Mouse (Mus musculus): ENCODE measurements around the gene Nup93. TPM values are rescaled to one million over a fixed set of nuclear protein-coding genes. Genes with fewer than 3 reads are reported as not detected.

Gene Nup93
- polyA plus RNA-seq, 1 experiment = 5.4 TPM

GRCm38 (mm10) chr8:94278295-94278694, 63.9 kb downstream of the Nup93 start:
- no peaks in the 10 kb centered on the region for H3K27me3 ChIP-seq (ENCODE audit: control insufficient read depth, insufficient read depth, low read length)
- whole genome bisulfite sequencing = 80% methylated on average over 6 of the region's 6 CpGs
- no peaks in the 10 kb centered on the region for H3K36me3 ChIP-seq (ENCODE audit: control insufficient read depth, insufficient read depth, low read length)
- H3K27ac ChIP-seq (ENCODE audit: insufficient read depth, low read depth, low read length) = no peak overlapping the region
- TF ChIP-seq CTCF (IDR thresholded peaks at IDR 0.05; ENCODE audit: extremely low read depth, insufficient read length, insufficient replicate concordance, low read depth, low read length) (no peak), POLR2A (IDR thresholded peaks at IDR 0.05; ENCODE audit: low read depth, low read length) (no peak)
- no peaks in the 10 kb centered on the region for H3K4me1 ChIP-seq (ENCODE audit: control insufficient read depth, insufficient read depth, insufficient read length, low read length)
- no peak overlapping the region for H3K4me3 ChIP-seq (ENCODE audit: low read depth, low read length)

DNA sequence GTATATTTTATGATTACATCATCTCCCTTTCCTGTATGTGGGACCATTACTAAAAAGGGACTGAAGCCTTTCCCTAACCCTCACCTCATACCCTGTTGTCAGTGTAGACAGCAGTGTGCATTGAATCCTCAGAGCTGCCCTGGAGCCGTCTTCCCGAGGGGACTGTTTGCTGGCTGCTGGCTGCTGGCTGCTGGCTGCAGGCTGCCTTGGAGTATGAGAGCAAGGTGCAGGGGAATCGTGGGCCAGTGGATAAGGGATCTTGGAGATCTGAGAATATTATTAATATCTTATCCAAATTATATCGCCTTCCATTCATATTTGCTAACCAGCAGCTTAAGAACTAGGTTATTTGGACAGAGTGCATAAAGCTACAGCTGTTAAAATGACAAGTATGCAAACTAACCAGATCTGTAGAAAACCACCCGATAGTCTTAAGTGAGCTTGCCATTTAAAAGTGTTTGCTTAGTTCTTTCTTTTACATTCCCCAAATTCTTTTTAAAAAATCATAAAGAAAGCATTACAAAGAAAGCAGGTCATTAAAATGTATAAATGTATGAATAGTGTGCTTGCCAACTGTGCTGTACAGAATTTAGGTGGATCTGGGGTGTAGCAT, 65.7 kb downstream of the Nup93 start:
- 78% methylated on average over 5 of the region's 5 CpGs for WGBS
- Histone ChIP-seq H3K4me1 (ENCODE audit: control insufficient read depth, insufficient read depth, insufficient read length, low read length) (no peaks in the 10 kb centered on the region), H3K27ac (ENCODE audit: insufficient read depth, low read depth, low read length) (no peak overlapping the region), H3K27me3 (ENCODE audit: control insufficient read depth, insufficient read depth, low read length) (no peaks in the 10 kb centered on the region), H3K4me3 (ENCODE audit: low read depth, low read length) (no peak overlapping the region), H3K36me3 (ENCODE audit: control insufficient read depth, insufficient read depth, low read length) (peaks cover 1% of the 10 kb centered on the region; the same call in 1 of the 2 replicates)
- TF ChIP-seq CTCF (IDR thresholded peaks at IDR 0.05; ENCODE audit: extremely low read depth, insufficient read length, insufficient replicate concordance, low read depth, low read length) = no peak
- no peak for TF ChIP-seq POLR2A (IDR thresholded peaks at IDR 0.05; ENCODE audit: low read depth, low read length)

DNA sequence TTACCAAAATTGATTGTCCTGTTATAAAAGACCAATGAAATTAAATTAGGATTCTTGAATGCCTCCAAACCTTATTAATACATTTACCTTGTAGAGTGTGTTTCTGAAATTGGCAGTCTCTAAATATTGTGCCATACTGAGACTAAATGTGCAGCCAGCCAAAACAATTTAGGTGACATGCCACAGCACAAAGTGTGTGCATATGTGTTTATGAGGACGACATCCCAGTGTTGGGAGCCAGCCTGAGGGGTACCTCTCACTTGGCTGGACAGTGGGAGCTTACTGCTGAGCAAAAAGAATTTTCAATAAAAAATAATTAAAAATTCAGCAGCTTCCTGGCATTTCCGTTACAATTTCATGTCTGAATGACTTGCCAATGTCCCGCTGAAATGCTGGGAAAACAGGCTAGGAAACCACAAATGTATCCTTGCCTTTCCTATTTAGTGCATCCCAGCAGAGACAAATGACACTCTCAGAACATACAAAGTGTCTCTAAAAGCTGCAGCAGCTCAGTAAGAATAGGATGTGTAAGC, 68.2 kb downstream of the Nup93 start:
- H3K27ac ChIP-seq (ENCODE audit: insufficient read depth, low read depth, low read length) = no peak overlapping the region
- H3K36me3 ChIP-seq (ENCODE audit: control insufficient read depth, insufficient read depth, low read length) = peaks cover 4% of the 10 kb centered on the region; the same call in 1 of the 2 replicates
- no peaks in the 10 kb centered on the region for H3K4me1 ChIP-seq (ENCODE audit: control insufficient read depth, insufficient read depth, insufficient read length, low read length)
- WGBS = 96% methylated on average over 3 of the region's 3 CpGs
- no peak overlapping the region for H3K4me3 ChIP-seq (ENCODE audit: low read depth, low read length)
- TF ChIP-seq POLR2A (IDR thresholded peaks at IDR 0.05; ENCODE audit: low read depth, low read length) (no peak), CTCF (IDR thresholded peaks at IDR 0.05; ENCODE audit: extremely low read depth, insufficient read length, insufficient replicate concordance, low read depth, low read length) (no peak)
- H3K27me3 ChIP-seq (ENCODE audit: control insufficient read depth, insufficient read depth, low read length) = no peaks in the 10 kb centered on the region

DNA sequence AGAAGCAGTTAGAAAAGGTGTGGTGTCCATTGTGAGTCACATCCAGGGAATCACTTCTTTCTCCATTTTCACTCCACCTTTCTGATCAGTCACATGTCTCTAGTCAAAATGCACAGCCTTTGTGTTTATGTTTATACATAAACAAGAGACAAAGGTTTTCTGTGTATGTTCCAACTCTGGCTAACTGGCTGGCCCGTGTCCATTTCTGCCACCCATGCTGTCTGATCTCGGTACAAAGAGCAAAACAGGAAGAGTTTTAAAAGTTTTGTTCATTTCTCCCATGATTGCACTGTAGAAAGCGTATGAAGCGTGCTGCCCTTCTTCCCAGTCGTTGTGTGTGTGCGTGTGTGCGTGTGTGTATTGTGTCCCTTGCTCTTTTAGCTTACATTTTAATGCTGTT, 69.8 kb downstream of the Nup93 start:
- WGBS = 79% methylated on average over 7 of the region's 7 CpGs
- Histone ChIP-seq H3K36me3 (ENCODE audit: control insufficient read depth, insufficient read depth, low read length) (peaks cover 4% of the 10 kb centered on the region; the same call in 1 of the 2 replicates), H3K27me3 (ENCODE audit: control insufficient read depth, insufficient read depth, low read length) (no peaks in the 10 kb centered on the region), H3K4me1 (ENCODE audit: control insufficient read depth, insufficient read depth, insufficient read length, low read length) (no peaks in the 10 kb centered on the region), H3K4me3 (ENCODE audit: low read depth, low read length) (no peak overlapping the region), H3K27ac (ENCODE audit: insufficient read depth, low read depth, low read length) (no peak overlapping the region)
- no peak for TF ChIP-seq POLR2A (IDR thresholded peaks at IDR 0.05; ENCODE audit: low read depth, low read length)
- TF ChIP-seq CTCF (IDR thresholded peaks at IDR 0.05; ENCODE audit: extremely low read depth, insufficient read length, insufficient replicate concordance, low read depth, low read length) = no peak

DNA sequence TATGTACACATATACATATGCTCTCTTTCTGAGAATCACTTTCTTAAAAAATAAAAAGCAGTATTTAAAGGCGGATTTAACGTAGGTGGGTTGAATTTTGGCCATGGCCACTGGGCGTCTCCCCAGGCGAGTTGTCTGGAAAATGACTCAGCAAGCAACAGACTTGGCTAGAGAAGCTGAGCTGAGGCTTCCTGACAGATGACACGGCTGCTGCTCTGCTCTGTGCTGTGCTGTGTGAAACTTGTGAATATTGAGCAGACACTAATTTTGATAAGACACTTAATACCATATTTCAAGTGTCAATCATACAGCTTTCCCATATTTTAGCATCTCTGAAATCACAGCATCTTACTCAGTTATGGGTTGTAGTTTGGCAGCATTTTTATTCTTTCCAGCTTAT, 76.2 kb downstream of the Nup93 start:
- no peak overlapping the region for H3K27ac ChIP-seq (ENCODE audit: insufficient read depth, low read depth, low read length)
- H3K27me3 ChIP-seq (ENCODE audit: control insufficient read depth, insufficient read depth, low read length) = no peaks in the 10 kb centered on the region
- H3K4me1 ChIP-seq (ENCODE audit: control insufficient read depth, insufficient read depth, insufficient read length, low read length) = no peaks in the 10 kb centered on the region
- H3K4me3 ChIP-seq (ENCODE audit: low read depth, low read length) = no peak overlapping the region
- H3K36me3 ChIP-seq (ENCODE audit: control insufficient read depth, insufficient read depth, low read length) = peaks cover 8% of the 10 kb centered on the region
- WGBS = 88% methylated on average over 5 of the region's 5 CpGs
- TF ChIP-seq POLR2A (IDR thresholded peaks at IDR 0.05; ENCODE audit: low read depth, low read length) = no peak
- TF ChIP-seq CTCF (IDR thresholded peaks at IDR 0.05; ENCODE audit: extremely low read depth, insufficient read length, insufficient replicate concordance, low read depth, low read length) = no peak

GRCm38 (mm10) chr8:94292072-94292471, 77.7 kb downstream of the Nup93 start:
- Histone ChIP-seq H3K4me1 (ENCODE audit: control insufficient read depth, insufficient read depth, insufficient read length, low read length) (no peaks in the 10 kb centered on the region), H3K27me3 (ENCODE audit: control insufficient read depth, insufficient read depth, low read length) (no peaks in the 10 kb centered on the region), H3K36me3 (ENCODE audit: control insufficient read depth, insufficient read depth, low read length) (peaks cover 8% of the 10 kb centered on the region), H3K27ac (ENCODE audit: insufficient read depth, low read depth, low read length) (no peak overlapping the region), H3K4me3 (ENCODE audit: low read depth, low read length) (no peak overlapping the region)
- 76% methylated on average over 6 of the region's 6 CpGs for WGBS
- TF ChIP-seq POLR2A (IDR thresholded peaks at IDR 0.05; ENCODE audit: low read depth, low read length) (no peak), CTCF (IDR thresholded peaks at IDR 0.05; ENCODE audit: extremely low read depth, insufficient read length, insufficient replicate concordance, low read depth, low read length) (no peak)

DNA sequence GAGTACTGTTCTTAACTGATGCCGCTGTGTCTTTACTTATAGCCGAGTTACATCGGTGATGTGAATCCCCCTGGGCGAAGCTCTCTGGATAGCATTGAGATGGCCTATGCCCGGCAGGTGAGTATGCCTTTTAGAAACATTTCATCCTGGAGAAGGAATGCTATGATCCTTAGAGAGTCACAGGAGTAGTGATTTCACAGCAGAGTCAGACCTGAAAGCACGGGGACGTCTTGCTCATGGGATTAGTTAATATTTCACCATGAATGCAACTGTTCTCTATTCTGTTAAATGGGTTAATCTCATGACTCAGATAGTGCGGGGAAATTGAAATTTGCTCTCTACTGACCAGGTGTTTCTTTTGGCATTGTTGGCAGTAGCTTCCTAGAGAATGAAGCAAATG, 78.3 kb downstream of the Nup93 start:
- Histone ChIP-seq H3K36me3 (ENCODE audit: control insufficient read depth, insufficient read depth, low read length) (peaks cover 8% of the 10 kb centered on the region), H3K27ac (ENCODE audit: insufficient read depth, low read depth, low read length) (no peak overlapping the region), H3K27me3 (ENCODE audit: control insufficient read depth, insufficient read depth, low read length) (no peaks in the 10 kb centered on the region), H3K4me1 (ENCODE audit: control insufficient read depth, insufficient read depth, insufficient read length, low read length) (no peaks in the 10 kb centered on the region), H3K4me3 (ENCODE audit: low read depth, low read length) (no peak overlapping the region)
- TF ChIP-seq POLR2A (IDR thresholded peaks at IDR 0.05; ENCODE audit: low read depth, low read length) = no peak
- TF ChIP-seq CTCF (IDR thresholded peaks at IDR 0.05; ENCODE audit: extremely low read depth, insufficient read length, insufficient replicate concordance, low read depth, low read length) = no peak
- WGBS = 66% methylated on average over 8 of the region's 8 CpGs

Data from small intestine, adult 2 months (tissue).